Mouse (Mus musculus): Measurements from ENCODE around the gene Ccdc185. TPM values are rescaled to one million over a fixed set of nuclear protein-coding genes. Genes with fewer than 3 reads are reported as not detected.

Gene Ccdc185
- not detected in 2 replicates for polyA plus RNA-seq (2016; fragmentation: Nextera tagmentation; extraction: Ambion mirVana)

GRCm38 (mm10) chr1:182749080-182749479 is at the start of gene Ccdc185:
Ccdc185 (minus strand) TSS chr1:182749180.
- Histone ChIP-seq H3K27ac (replicated peaks) (no peak within 1 kb of the TSS), H3K9ac (replicated peaks) (no peak within 1 kb of the TSS), H3K36me3 (no peaks in the 10 kb centered on the region), H3K4me1 (peaks cover 5% of the 10 kb centered on the region; the same call in 1 of the 2 replicates), H3K4me3 (no peak within 1 kb of the TSS), H3K27me3 (no peaks in the 10 kb centered on the region), H3K9me3 (no peaks in the 10 kb centered on the region), H3K4me2 (replicated peaks) (no peak within 1 kb of the TSS)
- ATAC-seq (ENCODE audit: low FRiP score, low read depth): no peak
- 90% methylated on average over 9 of the region's 9 CpGs for WGBS

- 0 out of 2 replicates have a peak, but pooled peaks have one; percentile 38 for ATAC-seq (ENCODE audit: low FRiP score, low read depth)
- no peaks in the 10 kb centered on the region for H3K9me3 ChIP-seq
- 68% methylated on average over 14 of the region's 14 CpGs for WGBS
- H3K4me3 ChIP-seq: no peak overlapping the region
- H3K27ac ChIP-seq (replicated peaks): no peak overlapping the region
- no peaks in the 10 kb centered on the region for H3K36me3 ChIP-seq
- no peak overlapping the region for H3K9ac ChIP-seq (replicated peaks)
- H3K4me2 ChIP-seq (replicated peaks): no peak overlapping the region
- H3K4me1 ChIP-seq: peaks cover 12% of the 10 kb centered on the region
- H3K27me3 ChIP-seq: no peaks in the 10 kb centered on the region
Observed at GRCm38 (mm10) chr1:182797048-182797447, 48.1 kb upstream of the Ccdc185 start.

GRCm38 (mm10) chr1:182794628-182795027 is 45.6 kb upstream of the Ccdc185 start:
- Histone ChIP-seq H3K4me2 (replicated peaks) (no peak overlapping the region), H3K27me3 (no peaks in the 10 kb centered on the region), H3K36me3 (no peaks in the 10 kb centered on the region), H3K9me3 (no peaks in the 10 kb centered on the region), H3K9ac (replicated peaks) (no peak overlapping the region), H3K4me1 (peaks cover 13% of the 10 kb centered on the region), H3K27ac (replicated peaks) (no peak overlapping the region), H3K4me3 (no peak overlapping the region)
- no peak for ATAC-seq (ENCODE audit: low FRiP score, low read depth)
- WGBS: 93% methylated on average over 9 of the region's 9 CpGs

GRCm38 (mm10) chr1:182794221-182794620 is 45.2 kb upstream of the Ccdc185 start:
- Histone ChIP-seq H3K27me3 (no peaks in the 10 kb centered on the region), H3K36me3 (no peaks in the 10 kb centered on the region), H3K9me3 (no peaks in the 10 kb centered on the region), H3K4me3 (no peak overlapping the region), H3K27ac (replicated peaks) (no peak overlapping the region), H3K4me1 (peaks cover 13% of the 10 kb centered on the region), H3K9ac (replicated peaks) (no peak overlapping the region), H3K4me2 (replicated peaks) (no peak overlapping the region)
- 88% methylated on average over 10 of the region's 10 CpGs for WGBS
- no peak for ATAC-seq (ENCODE audit: low FRiP score, low read depth)

- Histone ChIP-seq H3K4me3 (no peak overlapping the region), H3K4me2 (replicated peaks) (peak overlapping the region; percentile 22), H3K9ac (replicated peaks) (no peak overlapping the region), H3K4me1 (peaks cover 13% of the 10 kb centered on the region), H3K36me3 (no peaks in the 10 kb centered on the region), H3K9me3 (no peaks in the 10 kb centered on the region), H3K27me3 (no peaks in the 10 kb centered on the region), H3K27ac (replicated peaks) (no peak overlapping the region)
- 26% methylated on average over 16 of the region's 16 CpGs for WGBS
- ATAC-seq (ENCODE audit: low FRiP score, low read depth): peak; percentile 38; the same call in 1 of the 2 replicates
Observed at GRCm38 (mm10) chr1:182792521-182793071, 43.6 kb upstream of the Ccdc185 start.

GRCm38 (mm10) chr1:182788896-182789295 is 39.9 kb upstream of the Ccdc185 start:
- 53% methylated on average over 6 of the region's 6 CpGs for WGBS
- Histone ChIP-seq H3K9me3 (no peaks in the 10 kb centered on the region), H3K27ac (replicated peaks) (no peak overlapping the region), H3K4me1 (peaks cover 9% of the 10 kb centered on the region), H3K36me3 (no peaks in the 10 kb centered on the region), H3K9ac (replicated peaks) (no peak overlapping the region), H3K4me2 (replicated peaks) (no peak overlapping the region), H3K4me3 (no peak overlapping the region), H3K27me3 (no peaks in the 10 kb centered on the region)
- ATAC-seq (ENCODE audit: low FRiP score, low read depth): no peak

GRCm38 (mm10) chr1:182787030-182787429 is 38.0 kb upstream of the Ccdc185 start:
- no peak overlapping the region for H3K27ac ChIP-seq (replicated peaks)
- no peaks in the 10 kb centered on the region for H3K9me3 ChIP-seq
- H3K27me3 ChIP-seq: no peaks in the 10 kb centered on the region
- 52% methylated on average over 7 of the region's 7 CpGs for WGBS
- no peaks in the 10 kb centered on the region for H3K36me3 ChIP-seq
- H3K4me1 ChIP-seq: peaks cover under 1% of the 10 kb centered on the region
- H3K4me3 ChIP-seq: no peak overlapping the region
- no peak for ATAC-seq (ENCODE audit: low FRiP score, low read depth)
- H3K4me2 ChIP-seq (replicated peaks): no peak overlapping the region
- no peak overlapping the region for H3K9ac ChIP-seq (replicated peaks)

GRCm38 (mm10) chr1:182785504-182785903 is 36.5 kb upstream of the Ccdc185 start:
- no peaks in the 10 kb centered on the region for H3K9me3 ChIP-seq
- no peak overlapping the region for H3K27ac ChIP-seq (replicated peaks)
- H3K4me1 ChIP-seq: no peaks in the 10 kb centered on the region; the same call in 1 of the 2 replicates
- ATAC-seq (ENCODE audit: low FRiP score, low read depth): no peak
- 90% methylated on average over 5 of the region's 5 CpGs for WGBS
- H3K4me3 ChIP-seq: no peak overlapping the region
- H3K4me2 ChIP-seq (replicated peaks): no peak overlapping the region
- no peaks in the 10 kb centered on the region for H3K36me3 ChIP-seq
- no peak overlapping the region for H3K9ac ChIP-seq (replicated peaks)
- H3K27me3 ChIP-seq: no peaks in the 10 kb centered on the region

- Histone ChIP-seq H3K27ac (replicated peaks) (no peak overlapping the region), H3K9ac (replicated peaks) (no peak overlapping the region), H3K9me3 (no peaks in the 10 kb centered on the region), H3K27me3 (no peaks in the 10 kb centered on the region), H3K4me1 (no peaks in the 10 kb centered on the region), H3K4me3 (no peak overlapping the region), H3K36me3 (no peaks in the 10 kb centered on the region), H3K4me2 (replicated peaks) (no peak overlapping the region)
- ATAC-seq (ENCODE audit: low FRiP score, low read depth): no peak
- WGBS: 95% methylated on average over 3 of the region's 3 CpGs
Observed at GRCm38 (mm10) chr1:182784784-182785183, 35.8 kb upstream of the Ccdc185 start.

- WGBS: 96% methylated on average over 7 of the region's 7 CpGs
- H3K27ac ChIP-seq (replicated peaks): no peak overlapping the region
- no peaks in the 10 kb centered on the region for H3K9me3 ChIP-seq
- no peak for ATAC-seq (ENCODE audit: low FRiP score, low read depth)
- H3K4me1 ChIP-seq: no peaks in the 10 kb centered on the region
- H3K4me2 ChIP-seq (replicated peaks): no peak overlapping the region
- no peak overlapping the region for H3K9ac ChIP-seq (replicated peaks)
- no peak overlapping the region for H3K4me3 ChIP-seq
- H3K27me3 ChIP-seq: no peaks in the 10 kb centered on the region
- no peaks in the 10 kb centered on the region for H3K36me3 ChIP-seq
Observed at GRCm38 (mm10) chr1:182783774-182784173, 34.8 kb upstream of the Ccdc185 start.

GRCm38 (mm10) chr1:182779024-182779520 is 30.1 kb upstream of the Ccdc185 start:
- Histone ChIP-seq H3K9ac (replicated peaks) (no peak overlapping the region), H3K36me3 (no peaks in the 10 kb centered on the region), H3K27ac (replicated peaks) (no peak overlapping the region), H3K4me1 (0 out of 2 replicates have a peak, but pooled peaks cover 3% of the 10 kb centered on the region), H3K4me2 (replicated peaks) (no peak overlapping the region), H3K4me3 (no peak overlapping the region), H3K27me3 (no peaks in the 10 kb centered on the region), H3K9me3 (no peaks in the 10 kb centered on the region)
- no peak for ATAC-seq (ENCODE audit: low FRiP score, low read depth)
- WGBS: 92% methylated on average over 6 of the region's 6 CpGs

GRCm38 (mm10) chr1:182778225-182778624 is 29.2 kb upstream of the Ccdc185 start:
- ATAC-seq (ENCODE audit: low FRiP score, low read depth): no peak
- no peaks in the 10 kb centered on the region for H3K9me3 ChIP-seq
- 80% methylated on average over 13 of the region's 13 CpGs for WGBS
- no peak overlapping the region for H3K4me3 ChIP-seq
- H3K36me3 ChIP-seq: no peaks in the 10 kb centered on the region
- H3K9ac ChIP-seq (replicated peaks): no peak overlapping the region
- H3K27ac ChIP-seq (replicated peaks): no peak overlapping the region
- H3K27me3 ChIP-seq: no peaks in the 10 kb centered on the region
- H3K4me2 ChIP-seq (replicated peaks): no peak overlapping the region
- H3K4me1 ChIP-seq: 0 out of 2 replicates have a peak, but pooled peaks cover 3% of the 10 kb centered on the region

All from midbrain, embryonic 12.5 days (tissue).